Mouse (Mus musculus): Measurements from ENCODE around the gene Gale. TPM values are rescaled to one million over a fixed set of nuclear protein-coding genes. Genes with fewer than 3 reads are reported as not detected.
"Not testable (repeated sequence)": the region's sequence is repeated elsewhere in the genome, so short reads cannot be mapped to it uniquely, and the experiment has no call there.

The Gale gene
- 10 to 100 TPM; 22.3 to 28.1 (median 26.3) TPM for total RNA-seq (2022)

- peak; percentile 91 to 93 for DNase-seq (ENCODE audit: low spot score in 2 of 2)
Observed at GRCm38 (mm10) chr4:135963457-135964193, at the start of gene Gale. Gale (plus strand) TSS chr4:135963727.

GRCm38 (mm10) chr4:135918635-135919279 lies 44.8 kb upstream of the Gale start:
- no peak for DNase-seq (ENCODE audit: low spot score in 2 of 2)

GRCm38 (mm10) chr4:135919280-135919639 lies 44.3 kb upstream of the Gale start:
- no peak for DNase-seq (ENCODE audit: low spot score in 2 of 2)

DNA sequence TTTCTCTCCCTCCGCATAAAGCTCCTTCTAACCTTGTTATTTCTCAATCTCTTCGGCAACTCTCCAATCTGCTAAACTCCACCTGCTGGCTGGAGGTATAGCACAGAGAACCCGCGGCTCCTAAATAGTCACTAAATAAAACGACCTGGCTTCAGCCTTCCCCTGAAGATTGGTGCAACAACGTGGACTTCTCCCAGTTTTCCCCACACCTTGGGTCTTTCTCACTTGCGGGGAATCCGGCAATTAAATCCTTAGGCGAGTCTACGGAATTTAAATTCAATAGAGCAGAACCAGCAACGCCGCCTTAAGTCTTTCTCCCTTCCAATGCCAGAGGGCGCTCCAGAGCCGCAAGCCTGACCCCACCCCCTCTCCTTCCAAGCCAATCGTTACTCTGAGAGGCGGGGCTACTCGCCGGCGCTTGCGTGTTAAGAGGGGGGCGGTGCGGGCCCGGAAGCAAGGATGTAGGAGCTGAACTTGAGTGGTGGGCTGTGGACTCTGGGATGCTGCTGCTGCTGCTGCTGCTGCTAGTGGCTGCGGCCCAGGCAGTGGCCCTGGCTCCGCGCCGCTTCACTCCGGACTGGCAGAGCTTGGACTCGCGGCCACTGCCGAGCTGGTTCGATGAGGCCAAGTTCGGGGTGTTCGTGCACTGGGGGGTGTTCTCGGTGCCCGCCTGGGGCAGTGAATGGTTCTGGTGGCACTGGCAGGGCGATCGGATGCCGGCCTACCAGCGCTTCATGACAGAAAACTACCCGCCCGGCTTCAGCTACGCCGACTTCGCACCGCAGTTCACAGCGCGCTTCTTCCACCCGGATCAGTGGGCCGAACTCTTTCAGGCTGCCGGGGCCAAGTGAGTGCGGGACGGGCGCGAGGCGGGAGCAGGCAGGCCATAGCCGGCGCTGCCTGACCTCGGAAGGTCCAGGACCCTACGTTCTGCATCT lies 43.0 kb upstream of the Gale start, which contains the start of gene Fuca1:
TSS of gene Fuca1 (plus strand) at position 432 of the 938 bp plus-strand sequence.
- peak; percentile 90 to 95 for DNase-seq (ENCODE audit: low spot score in 2 of 2)

GRCm38 (mm10) chr4:135921257-135922120 lies 42.0 kb upstream of the Gale start:
- DNase-seq (ENCODE audit: low spot score in 2 of 2) = no peak

DNA sequence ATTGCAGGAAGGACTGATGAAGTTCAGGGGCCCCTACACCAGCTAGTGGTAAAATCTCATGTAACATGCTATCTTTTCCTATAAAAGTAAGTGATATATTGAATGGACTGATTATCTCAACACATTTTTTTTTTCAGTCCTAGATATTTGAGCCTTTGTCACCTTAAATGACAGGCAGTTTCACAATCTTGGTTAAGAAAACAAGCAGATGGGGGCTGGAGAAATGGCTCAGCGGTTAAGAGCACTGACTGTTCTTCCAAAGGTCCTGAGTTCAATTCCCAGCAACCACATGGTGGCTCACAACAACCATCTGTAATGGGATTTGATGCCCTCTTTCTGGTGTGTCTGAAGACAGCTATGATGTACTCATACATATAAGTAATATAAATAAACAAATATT lies 41.3 kb upstream of the Gale start:
- DNase-seq (ENCODE audit: low spot score in 2 of 2) = no peak

GRCm38 (mm10) chr4:135924418-135924817 lies 39.1 kb upstream of the Gale start:
- DNase-seq (ENCODE audit: low spot score in 2 of 2) = no peak

DNA sequence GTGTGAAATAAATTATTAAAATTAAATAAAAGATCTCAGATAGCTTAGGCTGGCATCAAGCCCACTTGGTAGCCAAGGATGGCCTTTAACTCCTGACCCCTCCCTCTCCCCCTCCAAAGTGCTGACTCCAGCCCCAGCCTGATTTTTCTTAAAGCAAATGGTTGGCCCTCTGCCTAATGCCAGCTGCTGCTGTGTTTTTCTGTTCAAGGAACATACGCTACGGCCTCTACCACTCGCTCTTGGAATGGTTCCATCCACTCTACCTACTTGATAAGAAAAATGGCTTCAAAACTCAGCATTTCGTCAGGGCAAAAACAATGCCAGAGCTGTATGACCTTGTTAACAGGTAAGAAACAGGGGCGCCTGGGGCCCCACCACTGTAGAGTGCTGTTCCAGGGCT lies 38.2 kb upstream of the Gale start:
- no peak for DNase-seq (ENCODE audit: low spot score in 2 of 2)

DNA sequence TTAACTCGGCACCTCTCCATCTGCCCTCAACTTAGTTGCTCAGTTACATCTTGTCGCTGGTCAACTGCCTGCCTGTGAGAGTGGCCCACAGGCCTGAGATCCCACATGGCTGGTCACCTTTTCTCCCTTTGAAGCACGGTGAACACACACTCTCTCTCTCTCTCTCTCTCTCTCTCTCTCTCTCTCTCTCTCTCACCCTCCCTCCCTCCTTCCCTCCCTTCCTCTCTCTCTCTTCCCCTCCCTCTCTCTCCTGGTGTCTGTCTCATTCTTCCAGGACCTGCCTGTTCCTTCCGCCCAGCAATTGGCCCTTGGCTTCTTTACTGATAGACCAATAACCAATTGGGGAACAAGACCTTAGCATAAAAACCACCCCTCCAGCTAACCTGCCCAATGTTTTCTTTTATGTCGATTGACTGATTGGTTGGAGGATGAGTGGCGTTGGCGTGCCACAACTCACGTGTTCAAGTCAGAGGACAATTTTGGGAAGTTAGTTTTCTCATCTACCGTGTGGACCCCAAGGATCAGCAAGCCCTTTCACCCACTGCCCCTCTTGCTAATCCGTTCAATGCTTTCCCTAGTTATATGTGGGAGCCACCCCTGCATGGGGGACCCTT lies 37.2 kb upstream of the Gale start:
- no peak for DNase-seq (ENCODE audit: low spot score in 2 of 2)

DNA sequence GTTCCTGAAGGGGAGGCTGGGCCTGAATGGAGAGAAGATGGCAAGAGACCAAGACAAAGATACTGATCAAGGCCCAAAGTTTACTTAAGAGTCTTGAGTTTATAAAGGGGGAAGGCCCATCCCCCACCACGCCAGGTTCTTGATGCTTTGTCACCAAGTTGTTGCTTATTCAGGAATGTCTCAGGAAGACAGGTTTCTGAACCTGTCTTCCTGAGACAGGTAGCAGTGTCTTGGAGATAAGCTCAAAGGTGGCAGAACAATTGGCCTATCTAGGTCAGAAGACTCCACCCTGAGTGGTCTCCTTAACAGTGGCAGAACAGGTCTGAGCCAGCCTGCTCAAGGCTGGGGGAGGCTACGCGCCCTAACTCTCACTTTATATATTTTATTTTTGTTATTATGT lies 36.7 kb upstream of the Gale start:
- no peak for DNase-seq (ENCODE audit: low spot score in 2 of 2)

GRCm38 (mm10) chr4:135928376-135928775 lies 35.2 kb upstream of the Gale start:
- no peak for DNase-seq (ENCODE audit: low spot score in 2 of 2)

- no peak for DNase-seq (ENCODE audit: low spot score in 2 of 2)
Observed at GRCm38 (mm10) chr4:135929405-135929804, 34.1 kb upstream of the Gale start.

DNA sequence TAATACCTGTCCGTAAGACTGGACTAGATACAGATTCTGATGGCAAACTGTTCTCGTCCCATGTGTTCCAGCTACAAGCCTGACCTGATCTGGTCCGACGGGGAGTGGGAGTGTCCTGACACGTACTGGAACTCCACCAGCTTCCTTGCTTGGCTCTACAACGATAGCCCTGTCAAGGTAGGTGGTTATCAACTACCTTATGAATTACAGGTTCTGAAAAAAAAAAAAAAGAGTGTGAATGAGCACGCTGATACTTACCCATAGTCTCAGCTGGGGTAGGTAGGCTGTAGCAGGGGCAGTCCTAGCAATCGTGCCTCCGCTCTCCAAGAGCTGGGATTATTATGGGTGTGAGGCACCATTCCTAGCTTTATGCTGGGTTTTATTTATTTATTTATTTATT lies 33.7 kb upstream of the Gale start:
- no peak for DNase-seq (ENCODE audit: low spot score in 2 of 2)

DNA sequence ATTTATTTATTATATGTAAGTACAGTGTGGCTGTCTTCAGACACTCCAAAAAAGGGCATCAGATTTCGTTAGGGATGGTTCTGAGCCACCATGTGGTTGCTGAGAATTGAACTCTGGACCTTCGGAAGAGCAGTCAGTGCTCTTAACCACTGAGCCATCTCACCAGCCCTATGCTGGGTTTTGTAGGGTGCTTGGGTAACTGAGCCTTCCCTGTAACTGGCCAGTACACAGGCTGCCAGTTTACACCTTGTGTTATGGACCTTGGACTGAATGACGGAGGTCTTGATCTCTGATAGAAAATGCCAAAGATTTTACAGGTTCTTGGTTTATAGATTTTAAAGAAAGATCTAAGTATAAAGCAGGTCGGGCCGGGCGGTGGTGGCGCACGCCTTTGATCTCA lies 33.3 kb upstream of the Gale start:
- no peak for DNase-seq (ENCODE audit: low spot score in 2 of 2)

DNA sequence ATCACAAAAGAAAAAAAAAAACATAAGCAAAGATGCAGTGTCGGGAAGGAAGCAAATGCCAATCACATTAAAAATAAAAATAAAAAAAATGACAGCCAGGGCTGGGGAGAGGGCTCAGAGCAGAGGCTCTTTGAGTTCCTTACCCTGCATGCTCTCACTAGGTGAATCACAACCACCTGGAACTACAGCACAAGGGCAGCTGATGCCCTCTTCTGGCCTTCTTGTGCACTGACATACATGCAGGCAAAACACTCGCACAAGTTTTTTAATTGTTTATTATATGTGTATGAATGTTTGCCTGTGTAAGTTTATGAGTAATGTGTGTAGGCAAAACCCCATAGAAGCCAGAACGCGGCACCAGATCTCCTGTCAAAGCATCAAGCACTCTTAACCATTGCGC lies 31.7 kb upstream of the Gale start:
- no peak for DNase-seq (ENCODE audit: low spot score in 2 of 2)

DNA sequence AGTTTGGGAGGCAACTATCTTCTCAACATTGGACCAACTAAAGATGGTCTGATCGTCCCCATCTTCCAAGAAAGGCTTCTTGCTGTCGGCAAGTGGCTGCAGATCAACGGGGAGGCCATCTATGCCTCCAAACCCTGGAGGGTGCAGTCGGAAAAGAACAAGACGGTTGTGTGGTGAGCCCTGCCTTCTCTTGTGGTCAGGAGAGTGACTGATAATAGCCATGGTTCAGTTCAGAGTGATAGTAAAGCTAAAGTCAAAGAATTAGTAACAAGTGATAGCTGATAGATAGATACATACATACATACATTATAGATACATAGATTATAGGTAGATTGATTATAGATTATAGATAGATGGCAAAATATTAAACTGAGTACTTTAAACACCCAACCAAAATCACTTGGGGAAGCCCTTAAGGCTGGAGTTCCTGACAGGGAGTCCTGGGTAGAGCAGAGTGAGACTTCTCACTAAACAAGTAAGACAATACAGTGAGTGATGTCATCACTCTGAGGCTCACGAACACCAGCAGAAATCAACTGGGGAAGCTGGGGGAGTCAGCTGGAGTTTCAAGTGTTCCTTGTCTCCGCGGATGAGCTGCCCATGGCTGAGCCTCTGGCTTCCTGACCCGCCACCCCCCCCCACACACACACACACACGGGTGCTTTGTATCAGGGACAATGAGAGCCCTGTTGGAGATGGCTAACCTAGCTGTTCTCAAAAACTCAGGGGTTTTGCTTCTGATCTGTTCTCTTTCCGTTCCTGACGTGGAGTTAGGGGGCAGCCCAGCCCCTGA lies 28.6 kb upstream of the Gale start:
- DNase-seq (ENCODE audit: low spot score in 2 of 2) = no peak

DNA sequence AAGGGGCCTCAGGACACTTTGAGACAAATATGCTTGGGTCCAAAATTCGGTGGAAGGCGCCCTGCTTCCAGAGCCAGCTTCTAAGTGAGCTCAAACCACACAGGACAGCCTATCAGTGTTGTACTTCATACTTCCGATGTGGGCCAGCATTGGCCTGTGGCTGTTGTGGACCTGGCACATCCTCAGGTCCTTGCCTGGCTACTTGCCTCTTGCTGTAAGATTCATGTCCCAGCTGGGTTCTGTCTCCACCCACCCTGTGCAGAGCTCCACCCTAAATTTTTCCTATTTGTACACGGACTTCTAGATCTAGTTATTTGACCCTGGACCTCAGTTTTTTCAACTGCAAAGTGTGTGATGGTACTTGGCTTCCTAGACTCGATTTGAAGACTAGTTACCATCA lies 28.0 kb upstream of the Gale start:
- no peak for DNase-seq (ENCODE audit: low spot score in 2 of 2)

- DNase-seq (ENCODE audit: low spot score in 2 of 2) = no peak
Observed at GRCm38 (mm10) chr4:135938858-135939257, 24.7 kb upstream of the Gale start.

- not testable (repeated sequence) for DNase-seq (ENCODE audit: low spot score in 2 of 2)
Observed at GRCm38 (mm10) chr4:135941026-135941425, 22.5 kb upstream of the Gale start.

- DNase-seq (ENCODE audit: low spot score in 2 of 2) = no peak
Observed at GRCm38 (mm10) chr4:135942193-135942592, 21.3 kb upstream of the Gale start.

All from layer of hippocampus, adult 8-10 months (tissue).